Mouse (Mus musculus) hindbrain, postnatal 0 days (tissue): ENCODE data around the gene Sik3. TPM values are rescaled to one million over a fixed set of nuclear protein-coding genes. Genes with fewer than 3 reads are reported as not detected.

Experiments
- ATAC-seq: fragments of 200-750 bp; cut with Nextera tagmentation; 2 replicates; pipeline ENCODE4 v1.8.0; 2017; ENCODE audit warnings: mild to moderate bottlenecking, moderate TSS enrichment, moderate library complexity
- DNase-seq: peaks from one replicate; pipeline ENCODE4 v3.0.0-alpha.2; 2015; ENCODE audit warnings: low spot score
- H3K27ac ChIP-seq: fragments of 300-500 bp; sonication (generic); 2 replicates; pipeline ENCODE4 v1.5.1; 2014; ENCODE audit warnings: mild to moderate bottlenecking
- H3K27me3 ChIP-seq: fragments of 300-500 bp; sonication (generic); 2 replicates; pipeline ENCODE4 v1.6.1; 2014; ENCODE audit warnings: low read length, mixed read lengths; ENCODE audit not compliant: insufficient read depth
- H3K36me3 ChIP-seq: fragments of 300-500 bp; sonication (generic); 2 replicates; pipeline ENCODE4 v1.6.1; 2014; ENCODE audit warnings: low read length, mixed read lengths; ENCODE audit not compliant: insufficient read depth
- H3K4me1 ChIP-seq: fragments of 300-500 bp; sonication (generic); 2 replicates; pipeline ENCODE4 v1.6.1; 2014; ENCODE audit warnings: antibody characterized with exemption, low read length, mixed read lengths; ENCODE audit not compliant: insufficient read depth
- H3K4me2 ChIP-seq: fragments of 300-500 bp; sonication (generic); 2 replicates; pipeline ENCODE4 v1.6.1; 2014; ENCODE audit warnings: low read depth, mild to moderate bottlenecking, low read length, moderate library complexity, mixed read lengths
- H3K4me3 ChIP-seq: fragments of 300-500 bp; sonication (generic); 2 replicates; pipeline ENCODE4 v1.5.1; 2014; ENCODE audit warnings: low read length
- H3K9ac ChIP-seq: fragments of 300-500 bp; sonication (generic); replicated peaks from 2 replicates; pipeline ENCODE4 v1.6.1; 2014; ENCODE audit warnings: mild to moderate bottlenecking, low read length, moderate library complexity, mixed read lengths
- H3K9me3 ChIP-seq: fragments of 300-500 bp; sonication (generic); 2 replicates; pipeline ENCODE4 v1.6.1; 2016; ENCODE audit warnings: low read length, mixed read lengths
- CTCF ChIP-seq: IDR thresholded peaks from 2 replicates; pipeline ENCODE4 v1.5.1; 2016; ENCODE audit warnings: antibody characterized with exemption, control low read depth, low read depth
- WGBS: fragments of 180-500 bp; shearing (Covaris S2); extraction: QIAGEN DNeasy Blood & Tissue Kit; methylation state at CpG from one replicate; pipeline ENCODE4 v1.1.7; 2014; 5-methylcytosine and 5-hydroxymethylcytosine counted together
- polyA plus RNA-seq: library from polyadenylated mRNA; unstranded; fragments of >200 nt; fragmentation: Nextera tagmentation; extraction: Ambion mirVana; gene quantifications from 2 replicates; pipeline ENCODE4 v1.2.1, GENCODE M21; 2015
- total RNA-seq: library from RNA; depleted of rRNA; stranded (reverse); fragments of >200 nt; gene quantifications from 2 replicates; pipeline ENCODE4 v1.2.3, GENCODE M21; 2014

Sik3 gene
- total and polyA plus RNA-seq, 2 experiments from 2014 or later: 12.5 to 37.1 TPM

GRCm38 (mm10) chr9:46216744-46217470 lies 204.3 kb downstream of the Sik3 start:
- TF ChIP-seq CTCF: no peak
- Histone ChIP-seq H3K36me3 (peaks cover 34% of the 10 kb centered on the region), H3K27me3 (no peaks in the 10 kb centered on the region), H3K4me3 (no peak overlapping the region), H3K9ac (no peak overlapping the region), H3K27ac (no peak overlapping the region), H3K4me2 (no peak overlapping the region), H3K4me1 (no peaks in the 10 kb centered on the region), H3K9me3 (no peaks in the 10 kb centered on the region)
- 93% methylated on average over 13 of the region's 13 CpGs for WGBS
- DNase-seq: no peak
- ATAC-seq: no peak

GRCm38 (mm10) chr9:46218176-46218575 lies 205.6 kb downstream of the Sik3 start:
- Histone ChIP-seq H3K27me3 (no peaks in the 10 kb centered on the region), H3K4me3 (no peak overlapping the region), H3K4me2 (no peak overlapping the region), H3K9me3 (no peaks in the 10 kb centered on the region), H3K9ac (no peak overlapping the region), H3K36me3 (peaks cover 31% of the 10 kb centered on the region), H3K27ac (no peak overlapping the region), H3K4me1 (no peaks in the 10 kb centered on the region)
- no peak for TF ChIP-seq CTCF
- WGBS: 86% methylated on average over 9 of the region's 9 CpGs
- DNase-seq: no peak
- ATAC-seq: no peak

- H3K4me3 ChIP-seq: no peak overlapping the region
- H3K4me2 ChIP-seq: no peak overlapping the region
- no peak overlapping the region for H3K9ac ChIP-seq
- no peak for TF ChIP-seq CTCF
- H3K4me1 ChIP-seq: no peaks in the 10 kb centered on the region
- no peak for ATAC-seq
- 77% methylated on average over 6 of the region's 6 CpGs for WGBS
- no peak for DNase-seq
- H3K27me3 ChIP-seq: no peaks in the 10 kb centered on the region
- peaks cover 25% of the 10 kb centered on the region for H3K36me3 ChIP-seq
- no peak overlapping the region for H3K27ac ChIP-seq
- no peaks in the 10 kb centered on the region for H3K9me3 ChIP-seq
These were observed 210.5 kb downstream of the Sik3 start for GRCm38 (mm10) chr9:46223090-46223489.

GRCm38 (mm10) chr9:46224101-46224500 lies 211.5 kb downstream of the Sik3 start:
- no peak for TF ChIP-seq CTCF
- peaks cover 25% of the 10 kb centered on the region for H3K36me3 ChIP-seq
- ATAC-seq (no peak), DNase-seq (no peak)
- no peak overlapping the region for H3K27ac ChIP-seq
- 93% methylated on average over 3 of the region's 3 CpGs for WGBS
- no peak overlapping the region for H3K4me3 ChIP-seq
- H3K9me3 ChIP-seq: no peaks in the 10 kb centered on the region
- no peak overlapping the region for H3K9ac ChIP-seq
- no peaks in the 10 kb centered on the region for H3K4me1 ChIP-seq
- H3K4me2 ChIP-seq: no peak overlapping the region
- no peaks in the 10 kb centered on the region for H3K27me3 ChIP-seq

- Histone ChIP-seq H3K4me1 (peaks cover 3% of the 10 kb centered on the region; the same call in 1 of the 2 replicates), H3K27me3 (no peaks in the 10 kb centered on the region), H3K9me3 (no peaks in the 10 kb centered on the region), H3K27ac (no peak overlapping the region), H3K9ac (no peak overlapping the region), H3K4me3 (no peak overlapping the region), H3K36me3 (peaks cover 24% of the 10 kb centered on the region; the same call in 1 of the 2 replicates), H3K4me2 (no peak overlapping the region)
- DNase-seq: no peak
- no peak for ATAC-seq
- TF ChIP-seq CTCF: no peak
- 66% methylated on average over 5 of the region's 5 CpGs for WGBS
These were observed 212.5 kb downstream of the Sik3 start for GRCm38 (mm10) chr9:46224945-46225660.

GRCm38 (mm10) chr9:46227064-46227614 lies 214.5 kb downstream of the Sik3 start:
- TF ChIP-seq CTCF: no peak
- WGBS: 95% methylated on average over 3 of the region's 3 CpGs

More at GRCm38 (mm10) chr9:46227064-46227614, 214.5 kb downstream of the Sik3 start:
- DNase-seq (no peak), ATAC-seq (no peak)
- no peak overlapping the region for H3K4me2 ChIP-seq
- H3K9me3 ChIP-seq: no peaks in the 10 kb centered on the region
- H3K4me1 ChIP-seq: peaks cover 3% of the 10 kb centered on the region; the same call in 1 of the 2 replicates
- no peaks in the 10 kb centered on the region for H3K27me3 ChIP-seq
- H3K27ac ChIP-seq: no peak overlapping the region
- peaks cover 4% of the 10 kb centered on the region; the same call in 1 of the 2 replicates for H3K36me3 ChIP-seq
- no peak overlapping the region for H3K4me3 ChIP-seq
- no peak overlapping the region for H3K9ac ChIP-seq
